Mouse (Mus musculus) thymus, adult 2 months (tissue): ENCODE results near the gene Pcyox1. TPM values are rescaled to one million over a fixed set of nuclear protein-coding genes. Genes with fewer than 3 reads are reported as not detected.

Experiments
- DNase-seq: peaks from one replicate; pipeline ENCODE4 v3.0.0; 2021
- H3K27ac ChIP-seq: fragments of 200-500 bp; 2 replicates; pipeline ENCODE4 v1.5.1; 2012; ENCODE audit warnings: low read length, control low read depth; ENCODE audit not compliant: control insufficient read depth, insufficient read depth
- H3K27me3 ChIP-seq: fragments of 200-500 bp; 2 replicates; pipeline ENCODE4 v1.6.1; 2012; ENCODE audit warnings: mild to moderate bottlenecking, low read length, moderate library complexity, mixed read lengths; ENCODE audit not compliant: control insufficient read depth, insufficient read depth
- H3K36me3 ChIP-seq: fragments of 200-500 bp; 2 replicates; pipeline ENCODE4 v1.6.1; 2012; ENCODE audit warnings: mild to moderate bottlenecking, low read length, moderate library complexity; ENCODE audit not compliant: control insufficient read depth, insufficient read depth
- H3K4me1 ChIP-seq: fragments of 200-500 bp; replicated peaks from 2 replicates; pipeline ENCODE4 v1.6.1; 2012; ENCODE audit warnings: low read length; ENCODE audit not compliant: control insufficient read depth, insufficient read depth
- H3K4me3 ChIP-seq: fragments of 200-500 bp; 2 replicates; pipeline ENCODE4 v1.5.1; 2012; ENCODE audit warnings: mild to moderate bottlenecking, low read length, control low read depth, moderate library complexity; ENCODE audit not compliant: control insufficient read depth, insufficient read depth
- CTCF ChIP-seq: fragments of 200-500 bp; IDR thresholded peaks from 2 replicates; pipeline ENCODE4 v1.5.1; 2012; ENCODE audit warnings: mild to moderate bottlenecking, control low read depth, low read length, moderate library complexity, borderline replicate concordance; ENCODE audit not compliant: control insufficient read depth, poor library complexity, insufficient read depth; ENCODE audit errors: extremely low read depth
- POLR2A ChIP-seq: fragments of 200-500 bp; IDR thresholded peaks from 2 replicates; pipeline ENCODE4 v1.6.1; 2012; ENCODE audit warnings: mild to moderate bottlenecking, low read length, control low read depth, moderate library complexity; ENCODE audit not compliant: control insufficient read depth, poor library complexity, insufficient read depth; ENCODE audit errors: extremely low read depth
- WGBS: fragments of 180-500 bp; shearing (Covaris S2); methylation state at CpG from one replicate; pipeline ENCODE4 v1.1.7; 2018; 5-methylcytosine and 5-hydroxymethylcytosine counted together
- polyA plus RNA-seq: library from polyadenylated mRNA; depleted of rRNA; stranded (reverse); fragments of >200 nt; gene quantifications from 2 replicates; pipeline ENCODE4 v1.2.3, GENCODE M21; 2012

The Pcyox1 gene
- polyA plus RNA-seq, 1 experiment = 15.8 TPM

DNA sequence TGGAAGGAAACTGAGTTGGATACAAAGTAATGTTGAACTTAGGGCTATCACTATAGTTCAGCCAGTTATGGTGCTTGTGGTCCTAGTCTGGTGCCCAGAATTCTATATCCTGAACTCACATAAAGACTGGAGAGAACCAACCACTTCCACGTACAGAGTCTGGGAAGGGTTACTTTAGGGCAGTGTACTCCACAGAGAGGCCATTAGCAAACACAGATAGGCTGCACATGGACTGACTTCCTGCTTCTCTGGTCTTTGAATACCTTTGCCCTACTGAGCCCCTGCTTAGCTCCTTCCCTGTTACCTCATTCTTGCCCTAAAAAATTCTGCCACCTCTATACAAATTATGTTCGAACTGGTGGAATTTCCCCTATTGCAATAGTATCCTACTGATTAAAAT is 3.0 kb upstream of the Pcyox1 start:
- Histone ChIP-seq H3K4me3 (no peak overlapping the region), H3K27me3 (no peaks in the 10 kb centered on the region), H3K36me3 (no peaks in the 10 kb centered on the region), H3K4me1 (peaks cover 8% of the 10 kb centered on the region), H3K27ac (no peak overlapping the region)
- TF ChIP-seq CTCF (no peak), POLR2A (no peak)
- 87% methylated on average over 2 of the region's 2 CpGs for WGBS
- no peak for DNase-seq

- TF ChIP-seq CTCF (no peak), POLR2A (no peak)
- no peak for DNase-seq
- Histone ChIP-seq H3K27me3 (no peaks in the 10 kb centered on the region), H3K4me1 (peaks cover 8% of the 10 kb centered on the region), H3K27ac (no peak overlapping the region), H3K36me3 (no peaks in the 10 kb centered on the region), H3K4me3 (no peak overlapping the region)
- WGBS = 95% methylated on average over 2 of the region's 2 CpGs
Measured at GRCm38 (mm10) chr6:86398986-86399385, 2.0 kb upstream of the Pcyox1 start.

GRCm38 (mm10) chr6:86397257-86397980 is 465 bp upstream of the Pcyox1 start:
- TF ChIP-seq POLR2A = no peak
- TF ChIP-seq CTCF = no peak
- Histone ChIP-seq H3K4me1 (peaks cover 8% of the 10 kb centered on the region), H3K4me3 (peak overlapping the region; percentile 92), H3K27me3 (no peaks in the 10 kb centered on the region), H3K27ac (no peak overlapping the region), H3K36me3 (no peaks in the 10 kb centered on the region)
- no peak for DNase-seq
- WGBS = 2% methylated on average over 14 of the region's 14 CpGs

DNA sequence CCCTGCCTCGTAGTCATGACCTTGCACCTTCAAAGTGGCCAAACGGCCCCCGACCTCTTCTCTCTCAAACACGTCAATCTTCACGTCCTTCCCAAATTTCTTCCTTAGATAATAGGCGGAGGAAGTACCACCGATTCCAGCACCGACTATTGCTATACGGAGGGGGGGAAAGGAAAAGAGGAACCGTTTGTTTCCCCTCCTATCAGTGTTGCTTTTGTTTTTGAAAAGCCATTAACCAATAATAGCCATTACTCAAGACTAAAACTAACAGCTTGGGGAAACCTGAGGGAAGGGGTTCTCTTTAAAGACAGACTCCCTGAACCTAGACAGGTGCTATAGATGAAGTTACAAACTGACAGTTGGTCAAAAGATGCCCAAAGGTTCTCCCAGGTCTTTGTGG is 985 bp downstream of the Pcyox1 start:
- no peak for DNase-seq
- TF ChIP-seq POLR2A (no peak), CTCF (no peak)
- 27% methylated on average over 10 of the region's 10 CpGs for WGBS
- Histone ChIP-seq H3K4me3 (peak overlapping the region; percentile 92), H3K4me1 (peaks cover 8% of the 10 kb centered on the region), H3K36me3 (0 out of 2 replicates have a peak, but pooled peaks cover under 1% of the 10 kb centered on the region), H3K27ac (no peak overlapping the region), H3K27me3 (no peaks in the 10 kb centered on the region)

DNA sequence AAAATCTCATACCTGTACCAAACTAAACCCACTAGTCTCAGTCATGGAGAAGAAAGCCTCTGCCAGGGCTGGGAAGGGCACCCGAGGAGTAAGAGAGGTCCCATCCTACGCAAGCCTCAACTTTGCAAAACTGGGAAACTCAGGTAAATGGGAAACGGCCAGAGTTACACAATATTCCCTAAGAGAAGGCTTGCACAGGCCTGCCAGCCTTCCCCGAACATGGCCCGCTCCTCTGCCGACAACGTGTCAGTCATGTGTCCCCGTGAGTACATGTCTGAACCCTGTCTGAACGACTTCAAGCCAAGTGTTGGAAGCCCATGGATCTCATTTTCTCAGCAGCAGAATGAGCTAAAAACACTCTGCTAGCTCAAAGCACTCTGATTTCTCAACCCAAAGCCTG is 1.9 kb downstream of the Pcyox1 start:
- Histone ChIP-seq H3K36me3 (0 out of 2 replicates have a peak, but pooled peaks cover 3% of the 10 kb centered on the region), H3K27ac (no peak overlapping the region), H3K4me1 (peaks cover 5% of the 10 kb centered on the region; the same call in 1 of the 2 replicates), H3K4me3 (no peak overlapping the region), H3K27me3 (no peaks in the 10 kb centered on the region)
- 97% methylated on average over 9 of the region's 9 CpGs for WGBS
- TF ChIP-seq CTCF = no peak
- TF ChIP-seq POLR2A = no peak
- DNase-seq = no peak

GRCm38 (mm10) chr6:86394078-86394720 is 2.8 kb downstream of the Pcyox1 start:
- 94% methylated on average over 17 of the region's 17 CpGs for WGBS
- no peak for DNase-seq
- Histone ChIP-seq H3K27ac (no peak overlapping the region), H3K4me1 (peaks cover 5% of the 10 kb centered on the region; the same call in 1 of the 2 replicates), H3K27me3 (no peaks in the 10 kb centered on the region), H3K36me3 (0 out of 2 replicates have a peak, but pooled peaks cover 3% of the 10 kb centered on the region), H3K4me3 (no peak overlapping the region)
- TF ChIP-seq POLR2A (no peak), CTCF (no peak)
